Mouse (Mus musculus) lung, adult 2 months (tissue): Measurements from ENCODE around the gene Umad1.

Experiments used
- CTCF ChIP-seq: fragments of 200-500 bp; IDR thresholded peaks from 2 replicates; pipeline ENCODE4 v1.5.1; 2011; ENCODE audit warnings: mild to moderate bottlenecking, low read length, control low read depth; ENCODE audit not compliant: insufficient read depth
- POLR2A ChIP-seq: fragments of 200-500 bp; IDR thresholded peaks from 2 replicates; pipeline ENCODE4 v1.6.1; 2011; ENCODE audit warnings: low read depth, mild to moderate bottlenecking, control low read depth, low read length, borderline replicate concordance; ENCODE audit errors: extremely low read depth

DNA sequence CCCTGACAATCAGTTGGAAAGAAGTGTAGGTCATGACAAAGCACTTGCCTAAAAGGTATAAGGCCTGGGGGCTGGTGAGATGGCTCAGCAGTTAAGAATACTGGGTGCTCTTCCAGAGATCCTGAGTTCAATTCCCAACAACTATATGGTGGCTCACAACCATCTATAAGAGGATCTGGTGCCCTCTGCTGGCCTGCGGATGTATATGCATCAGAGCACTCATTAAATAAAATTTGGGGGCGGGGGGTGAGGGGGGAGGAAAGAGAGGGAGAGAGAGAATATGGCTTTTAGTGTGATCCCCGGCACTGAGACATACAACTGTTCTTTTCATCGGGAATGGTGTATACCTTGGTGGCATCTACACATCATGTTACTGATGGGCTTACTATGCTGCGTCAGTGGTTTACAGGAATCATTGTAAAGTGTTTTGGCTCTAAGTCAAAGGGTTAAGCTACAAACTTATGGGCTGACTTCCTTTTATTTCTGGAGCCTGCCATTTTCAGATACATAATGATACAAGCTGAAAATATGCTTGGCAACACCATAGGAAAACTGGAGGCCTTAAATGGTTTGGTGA lies 19.4 kb downstream of the Umad1 start:
- no peak; the same call in 1 of the 2 replicates for TF ChIP-seq CTCF
- TF ChIP-seq POLR2A: no peak
